In the genomic region with DNA sequence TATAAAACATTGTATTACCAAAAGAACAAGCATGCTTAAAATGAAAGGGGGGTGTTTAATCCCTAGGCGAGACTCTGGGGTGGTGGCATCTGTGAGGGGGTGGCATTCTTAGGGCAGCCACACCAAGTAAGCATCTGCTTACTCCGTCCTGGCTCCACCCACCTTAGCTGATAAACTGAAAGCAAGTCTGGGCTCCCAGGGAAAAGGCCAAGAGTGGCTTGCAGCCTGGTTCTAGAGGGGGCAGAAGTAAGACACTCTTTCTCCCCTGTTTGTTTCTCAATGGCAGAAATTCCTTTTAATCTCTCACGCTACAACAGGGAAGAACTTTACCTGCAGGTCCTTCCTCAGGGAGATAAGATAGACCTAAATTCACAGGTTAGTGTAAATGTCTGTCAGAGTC, we compare ENCODE assay signal across 9 mouse cellular contexts. TPM values are rescaled to one million over a fixed set of nuclear protein-coding genes. Genes with fewer than 3 reads are reported as not detected.
DNase-seq lines count a peak whose midpoint lies in the region; ATAC-seq and TF ChIP-seq lines count a peak whose summit lies in the region.
"Had no signal": no experiment of that assay in that cellular context is flagged by ENCODE, and none has a peak within 500 bp of the region (broad histone marks: within the 10 kb centered on the region; RNA-seq: fewer than 3 reads in every experiment).

No protein-coding gene starts in this region.

- H3K36me3 ChIP-seq in intestine, embryonic 15.5 days, result no peaks in the 10 kb centered on the region
- H3K36me3 ChIP-seq in intestine, embryonic 16.5 days (ENCODE audit: control insufficient read depth, insufficient read depth, low read length), result no peaks in the 10 kb centered on the region
- H3K36me3 ChIP-seq in heart, postnatal 0 days (replicated peaks; ENCODE audit: control insufficient read depth, insufficient read depth, low read length), result no peaks in the 10 kb centered on the region
- no peaks in the 10 kb centered on the region for H3K36me3 ChIP-seq in hindbrain, embryonic 16.5 days (ENCODE audit: control insufficient read depth, insufficient read depth, low read length)
- H3K36me3 ChIP-seq in forebrain, embryonic 13.5 days (ENCODE audit: poor library complexity, severe bottlenecking), result no peaks in the 10 kb centered on the region
- H3K36me3 ChIP-seq: hindbrain, embryonic 15.5 days had no signal

- no peak overlapping the region; the same call in 1 of the 2 replicates for H3K4me2 ChIP-seq in intestine, embryonic 15.5 days (replicated peaks)
- H3K4me2 ChIP-seq in intestine, embryonic 16.5 days (ENCODE audit: low read depth, low read length), result no peak overlapping the region
- H3K4me2 ChIP-seq in heart, postnatal 0 days (ENCODE audit: low read depth, low read length), result no peak overlapping the region
- no peak overlapping the region for H3K4me2 ChIP-seq in hindbrain, embryonic 16.5 days (ENCODE audit: low read length)
- no peak overlapping the region for H3K4me2 ChIP-seq in forebrain, embryonic 13.5 days
- H3K4me2 ChIP-seq: hindbrain, embryonic 15.5 days had no signal

- H3K9me3 ChIP-seq in intestine, embryonic 15.5 days, result no peaks in the 10 kb centered on the region
- H3K9me3 ChIP-seq in intestine, embryonic 16.5 days (ENCODE audit: control insufficient read depth, low read length), result no peaks in the 10 kb centered on the region
- H3K9me3 ChIP-seq in heart, postnatal 0 days (replicated peaks; ENCODE audit: control insufficient read depth, low read length), result no peaks in the 10 kb centered on the region
- H3K9me3 ChIP-seq in hindbrain, embryonic 16.5 days (ENCODE audit: control insufficient read depth, low read length), result no peaks in the 10 kb centered on the region
- H3K9me3 ChIP-seq in forebrain, embryonic 13.5 days (replicated peaks), result no peaks in the 10 kb centered on the region
- H3K9me3 ChIP-seq: hindbrain, embryonic 15.5 days had no signal

- 0 out of 2 replicates have a peak overlapping the region, but pooled peaks have one; percentile 6 for H3K27ac ChIP-seq in intestine, embryonic 15.5 days
- no peak overlapping the region for H3K27ac ChIP-seq in intestine, embryonic 16.5 days (ENCODE audit: low read length)
- H3K27ac ChIP-seq in heart, postnatal 0 days (ENCODE audit: low read depth), result peak overlapping the region; percentile 60
- no peak overlapping the region for H3K27ac ChIP-seq in hindbrain, embryonic 16.5 days (ENCODE audit: low read depth, low read length)
- H3K27ac ChIP-seq in forebrain, embryonic 13.5 days, result no peak overlapping the region
- H3K27ac ChIP-seq: hindbrain, embryonic 15.5 days had no signal

- H3K4me3 ChIP-seq in intestine, embryonic 15.5 days (replicated peaks), result no peak overlapping the region
- H3K4me3 ChIP-seq in intestine, embryonic 16.5 days (ENCODE audit: low read length), result no peak overlapping the region
- H3K4me3 ChIP-seq in heart, postnatal 0 days (ENCODE audit: low read depth, low read length), result no peak overlapping the region
- no peak overlapping the region for H3K4me3 ChIP-seq in hindbrain, embryonic 16.5 days (ENCODE audit: low read length)
- H3K4me3 ChIP-seq in forebrain, embryonic 13.5 days, result no peak overlapping the region
- H3K4me3 ChIP-seq: hindbrain, embryonic 15.5 days had no signal

- ATAC-seq in intestine, embryonic 15.5 days, result no peak
- no peak for ATAC-seq in intestine, embryonic 16.5 days
- no peak for ATAC-seq in heart, postnatal 0 days (ENCODE audit: insufficient read depth, low read depth)
- ATAC-seq in hindbrain, embryonic 16.5 days, result no peak
- no peak for ATAC-seq in forebrain, embryonic 13.5 days

- no peaks in the 10 kb centered on the region for H3K27me3 ChIP-seq in intestine, embryonic 15.5 days (replicated peaks)
- no peaks in the 10 kb centered on the region for H3K27me3 ChIP-seq in intestine, embryonic 16.5 days (replicated peaks; ENCODE audit: control insufficient read depth, insufficient read depth, low read length)
- H3K27me3 ChIP-seq in heart, postnatal 0 days (ENCODE audit: control insufficient read depth, insufficient read depth, low read length), result no peaks in the 10 kb centered on the region
- H3K27me3 ChIP-seq in hindbrain, embryonic 16.5 days (replicated peaks; ENCODE audit: control insufficient read depth, insufficient read depth, low read length), result no peaks in the 10 kb centered on the region
- H3K27me3 ChIP-seq in forebrain, embryonic 13.5 days, result no peaks in the 10 kb centered on the region
- H3K27me3 ChIP-seq: hindbrain, embryonic 15.5 days had no signal

- no peak for TF ChIP-seq EP300 in heart, postnatal 0 days (IDR thresholded peaks at IDR 0.05; ENCODE audit: low read depth)

- DNase-seq in 416B (ENCODE audit: low read depth), result peak; percentile 79
- DNase-seq in adrenal gland, adult 8-10 months, result peak; percentile 17
- peak; percentile 39 for DNase-seq in heart, postnatal 0 days (ENCODE audit: low spot score)
- DNase-seq in left cerebral cortex, postnatal 25 days (ENCODE audit: low spot score in 2 of 2), result no peak

- H3K4me1 ChIP-seq in intestine, embryonic 15.5 days (replicated peaks), result peaks cover 11% of the 10 kb centered on the region
- peaks cover 15% of the 10 kb centered on the region for H3K4me1 ChIP-seq in intestine, embryonic 16.5 days (ENCODE audit: control insufficient read depth, insufficient read depth, low read length)
- peaks cover 9% of the 10 kb centered on the region for H3K4me1 ChIP-seq in heart, postnatal 0 days (ENCODE audit: control insufficient read depth, insufficient read depth)
- H3K4me1 ChIP-seq in hindbrain, embryonic 16.5 days (ENCODE audit: control insufficient read depth, insufficient read depth, low read depth, low read length), result no peaks in the 10 kb centered on the region
- no peaks in the 10 kb centered on the region for H3K4me1 ChIP-seq in forebrain, embryonic 13.5 days
- H3K4me1 ChIP-seq: hindbrain, embryonic 15.5 days had no signal

- WGBS in intestine, embryonic 15.5 days, result 56% methylated on average over 3 of the region's 3 CpGs
- 53% methylated on average over 3 of the region's 3 CpGs for WGBS in intestine, embryonic 16.5 days
- 35% methylated on average over 3 of the region's 3 CpGs for WGBS in heart, postnatal 0 days
- 73% methylated on average over 3 of the region's 3 CpGs for whole genome bisulfite sequencing in hindbrain, embryonic 16.5 days
- 66% methylated on average over 3 of the region's 3 CpGs for WGBS in forebrain, embryonic 13.5 days

- H3K9ac ChIP-seq in intestine, embryonic 15.5 days, result no peak overlapping the region
- no peak overlapping the region for H3K9ac ChIP-seq in intestine, embryonic 16.5 days (ENCODE audit: low read depth, low read length)
- no peak overlapping the region for H3K9ac ChIP-seq in heart, postnatal 0 days (replicated peaks; ENCODE audit: low read depth, low read length)
- H3K9ac ChIP-seq in hindbrain, embryonic 16.5 days (ENCODE audit: low read depth, low read length), result no peak overlapping the region
- H3K9ac ChIP-seq in forebrain, embryonic 13.5 days, result no peak overlapping the region
- H3K9ac ChIP-seq: hindbrain, embryonic 15.5 days had no signal

- intact Hi-C loops in left cerebral cortex, postnatal 25 days (cut with DNase I), result no loop called here

- TF ChIP-seq CTCF in heart, postnatal 0 days (IDR thresholded peaks at IDR 0.05; ENCODE audit: low read depth), result no peak

RNA-seq across cellular contexts. Expression of gene Nfat5, which starts 38.9 kb away (rescaled TPM):
- 8.6 and 9.0 TPM in 2 replicates for polyA plus RNA-seq in intestine, embryonic 15.5 days (2015; fragmentation: Nextera tagmentation; extraction: Ambion mirVana)
- polyA plus RNA-seq in intestine, embryonic 16.5 days (2015; fragmentation: Nextera tagmentation; extraction: Ambion mirVana), result 5.4 and 5.9 TPM in 2 replicates
- total RNA-seq in adrenal gland, adult 8-10 months (2022), result 100 to 1,000 TPM; 130 to 228 (median 173) TPM
- 29.6 and 30.2 TPM in 2 replicates for total RNA-seq in heart, postnatal 0 days (2014; rRNA removed; ENCODE audit: low replicate concordance)
- polyA plus RNA-seq in heart, postnatal 0 days (2015; fragmentation: Nextera tagmentation; extraction: Ambion mirVana), result 5.7 and 6.4 TPM in 2 replicates
- polyA plus RNA-seq in hindbrain, embryonic 16.5 days (2015; fragmentation: Nextera tagmentation; extraction: Ambion mirVana), result 7.7 and 8.0 TPM in 2 replicates
- total RNA-seq in left cerebral cortex, postnatal 25 days (2021), result 10 to 100 TPM; 54.4 to 56.2 TPM
- polyA plus RNA-seq in forebrain, embryonic 13.5 days (2015; fragmentation: Nextera tagmentation; extraction: Ambion mirVana), result 9.9 and 10.2 TPM in 2 replicates

Comparison
In these comparisons a context has a peak if more than half of its experiments do, and no peak if none do; other contexts are left out.
1. H3K27ac ChIP-seq: peak in intestine, embryonic 15.5 days (single experiment) and heart, postnatal 0 days (single experiment); none in intestine, embryonic 16.5 days (single experiment), hindbrain, embryonic 16.5 days (single experiment) and forebrain, embryonic 13.5 days (single experiment).
2. DNase-seq: peak in 416B (single experiment), adrenal gland, adult 8-10 months (single experiment) and heart, postnatal 0 days (single experiment); none in left cerebral cortex, postnatal 25 days (0 of 2).